Mouse (Mus musculus): ENCODE results near the gene Cox6a1. TPM values are rescaled to one million over a fixed set of nuclear protein-coding genes. Genes with fewer than 3 reads are reported as not detected.

The Cox6a1 gene
- polyA plus RNA-seq, 1 experiment from 2014 or later, result 652 TPM

GRCm38 (mm10) chr5:115341314-115342165 lies 7.2 kb downstream of the Cox6a1 start:
- 11% methylated on average over 36 of the region's 36 CpGs for whole genome bisulfite sequencing
- H3K27me3 ChIP-seq, result no peaks in the 10 kb centered on the region
- peak overlapping the region; percentile 89 for H3K4me3 ChIP-seq
- H3K27ac ChIP-seq, result peak overlapping the region; percentile 42; the same call in 1 of the 2 replicates
- no peak; the same call in 1 of the 2 replicates for ATAC-seq (ENCODE audit: insufficient number of reproducible peaks, insufficient read depth, low FRiP score, low TSS enrichment)
- H3K9me3 ChIP-seq, result no peaks in the 10 kb centered on the region
- H3K4me2 ChIP-seq (replicated peaks), result peak overlapping the region; percentile 71
- peaks cover 15% of the 10 kb centered on the region for H3K4me1 ChIP-seq
- H3K36me3 ChIP-seq, result peaks cover 50% of the 10 kb centered on the region
- H3K9ac ChIP-seq, result peak overlapping the region; percentile 86

- peak within 1 kb of the TSS; percentile 89 for H3K4me3 ChIP-seq
- peak within 1 kb of the TSS; percentile 75 for H3K27ac ChIP-seq
- under 1% methylated on average over 62 of the region's 62 CpGs for WGBS
- H3K27me3 ChIP-seq, result no peaks in the 10 kb centered on the region
- ATAC-seq (ENCODE audit: insufficient number of reproducible peaks, insufficient read depth, low FRiP score, low TSS enrichment), result peak; percentile 81
- peak within 1 kb of the TSS; percentile 86 for H3K9ac ChIP-seq
- peak within 1 kb of the TSS; percentile 71 for H3K4me2 ChIP-seq (replicated peaks)
- peaks cover 15% of the 10 kb centered on the region for H3K4me1 ChIP-seq
- no peaks in the 10 kb centered on the region for H3K9me3 ChIP-seq
- peaks cover 51% of the 10 kb centered on the region for H3K36me3 ChIP-seq
Observed at GRCm38 (mm10) chr5:115340577-115341313, 8.0 kb downstream of the Cox6a1 start, which contains the start of the genes Gatc and Triap1. Gene Gatc (minus strand): TSS chr5:115341178. Gene Triap1 (plus strand): TSS chr5:115341225.

GRCm38 (mm10) chr5:115340007-115340406 lies 8.8 kb downstream of the Cox6a1 start:
- WGBS, result 36% methylated on average over 7 of the region's 7 CpGs
- Histone ChIP-seq H3K9me3 (no peaks in the 10 kb centered on the region), H3K4me1 (peaks cover 15% of the 10 kb centered on the region), H3K36me3 (peaks cover 50% of the 10 kb centered on the region), H3K4me3 (peak overlapping the region; percentile 89), H3K27ac (no peak overlapping the region), H3K27me3 (no peaks in the 10 kb centered on the region), H3K9ac (no peak overlapping the region), H3K4me2 (replicated peaks) (peak overlapping the region; percentile 71)
- ATAC-seq (ENCODE audit: insufficient number of reproducible peaks, insufficient read depth, low FRiP score, low TSS enrichment), result no peak

GRCm38 (mm10) chr5:115333626-115334025 lies 15.2 kb downstream of the Cox6a1 start:
- Histone ChIP-seq H3K4me1 (peaks cover 9% of the 10 kb centered on the region), H3K9ac (no peak overlapping the region), H3K4me3 (no peak overlapping the region), H3K27ac (no peak overlapping the region), H3K36me3 (peaks cover 84% of the 10 kb centered on the region), H3K4me2 (replicated peaks) (no peak overlapping the region), H3K27me3 (no peaks in the 10 kb centered on the region), H3K9me3 (no peaks in the 10 kb centered on the region)
- WGBS, result 83% methylated on average over 3 of the region's 3 CpGs
- ATAC-seq (ENCODE audit: insufficient number of reproducible peaks, insufficient read depth, low FRiP score, low TSS enrichment), result no peak

GRCm38 (mm10) chr5:115330955-115331354 lies 17.8 kb downstream of the Cox6a1 start:
- Histone ChIP-seq H3K4me2 (replicated peaks) (no peak overlapping the region), H3K36me3 (peaks cover 67% of the 10 kb centered on the region), H3K4me3 (no peak overlapping the region), H3K27ac (no peak overlapping the region), H3K9me3 (no peaks in the 10 kb centered on the region), H3K4me1 (peaks cover 17% of the 10 kb centered on the region), H3K27me3 (no peaks in the 10 kb centered on the region), H3K9ac (no peak overlapping the region)
- ATAC-seq (ENCODE audit: insufficient number of reproducible peaks, insufficient read depth, low FRiP score, low TSS enrichment), result no peak
- 89% methylated on average over 9 of the region's 9 CpGs for WGBS

GRCm38 (mm10) chr5:115327610-115328548 lies 20.9 kb downstream of the Cox6a1 start:
- peak overlapping the region; percentile 94 for H3K9ac ChIP-seq
- peak overlapping the region; percentile 87 for H3K4me3 ChIP-seq
- peaks cover 38% of the 10 kb centered on the region for H3K36me3 ChIP-seq
- no peak for ATAC-seq (ENCODE audit: insufficient number of reproducible peaks, insufficient read depth, low FRiP score, low TSS enrichment)
- peaks cover 21% of the 10 kb centered on the region for H3K4me1 ChIP-seq
- WGBS, result under 1% methylated on average over 55 of the region's 55 CpGs
- H3K27me3 ChIP-seq, result no peaks in the 10 kb centered on the region
- peak overlapping the region; percentile 91 for H3K27ac ChIP-seq
- peak overlapping the region; percentile 61 for H3K4me2 ChIP-seq (replicated peaks)
- H3K9me3 ChIP-seq, result no peaks in the 10 kb centered on the region

- peak within 1 kb of the TSS; percentile 87 for H3K4me3 ChIP-seq
- H3K27me3 ChIP-seq, result no peaks in the 10 kb centered on the region
- H3K36me3 ChIP-seq, result peaks cover 29% of the 10 kb centered on the region
- H3K27ac ChIP-seq, result peak within 1 kb of the TSS; percentile 91
- peaks cover 21% of the 10 kb centered on the region for H3K4me1 ChIP-seq
- under 1% methylated on average over 76 of the region's 97 CpGs for WGBS
- peak within 1 kb of the TSS; percentile 61 for H3K4me2 ChIP-seq (replicated peaks)
- H3K9me3 ChIP-seq, result no peaks in the 10 kb centered on the region
- peak; percentile 84 for ATAC-seq (ENCODE audit: insufficient number of reproducible peaks, insufficient read depth, low FRiP score, low TSS enrichment)
- H3K9ac ChIP-seq, result peak within 1 kb of the TSS; percentile 94
Observed at GRCm38 (mm10) chr5:115326875-115327609, 21.7 kb downstream of the Cox6a1 start, which contains the start of gene Srsf9. Gene Srsf9 (plus strand): TSS chr5:115327177.

- Histone ChIP-seq H3K4me3 (peak overlapping the region; percentile 87), H3K9me3 (no peaks in the 10 kb centered on the region), H3K9ac (peak overlapping the region; percentile 94), H3K27ac (peak overlapping the region; percentile 91), H3K36me3 (peaks cover 22% of the 10 kb centered on the region), H3K4me2 (replicated peaks) (peak overlapping the region; percentile 61), H3K4me1 (peaks cover 21% of the 10 kb centered on the region), H3K27me3 (no peaks in the 10 kb centered on the region)
- WGBS, result 27% methylated on average over 11 of the region's 11 CpGs
- ATAC-seq (ENCODE audit: insufficient number of reproducible peaks, insufficient read depth, low FRiP score, low TSS enrichment), result 0 out of 2 replicates have a peak, but pooled peaks have one; percentile 13
Observed at GRCm38 (mm10) chr5:115326256-115326831, 22.4 kb downstream of the Cox6a1 start.

GRCm38 (mm10) chr5:115319004-115319940 lies 29.5 kb downstream of the Cox6a1 start:
- no peaks in the 10 kb centered on the region for H3K36me3 ChIP-seq
- H3K27me3 ChIP-seq, result no peaks in the 10 kb centered on the region
- H3K4me3 ChIP-seq, result peak overlapping the region; percentile 32
- ATAC-seq (ENCODE audit: insufficient number of reproducible peaks, insufficient read depth, low FRiP score, low TSS enrichment), result peak; percentile 30; the same call in 1 of the 2 replicates
- H3K9ac ChIP-seq, result peak overlapping the region; percentile 52
- peak overlapping the region; percentile 77 for H3K27ac ChIP-seq
- H3K4me1 ChIP-seq, result peaks cover 35% of the 10 kb centered on the region
- peak overlapping the region; percentile 76 for H3K4me2 ChIP-seq (replicated peaks)
- no peaks in the 10 kb centered on the region for H3K9me3 ChIP-seq
- under 1% methylated on average over 22 of the region's 22 CpGs for WGBS
